Mouse (Mus musculus): ENCODE data around the gene Kirrel3.
A peak's percentile ranks its signal among the peaks of the same experiment; 100 is the strongest.

Gene Kirrel3

GRCm38 (mm10) chr9:34605486-34605885, 119.8 kb downstream of the Kirrel3 start:
- no peak for DNase-seq

GRCm38 (mm10) chr9:34607976-34608375, 122.3 kb downstream of the Kirrel3 start:
- no peak for DNase-seq

GRCm38 (mm10) chr9:34612886-34613769, 127.4 kb downstream of the Kirrel3 start:
- DNase-seq = no peak

GRCm38 (mm10) chr9:34618099-34618498, 132.4 kb downstream of the Kirrel3 start:
- no peak for DNase-seq

- DNase-seq = no peak
Measured at GRCm38 (mm10) chr9:34619913-34620312, 134.2 kb downstream of the Kirrel3 start.

- DNase-seq = no peak
Measured at GRCm38 (mm10) chr9:34623526-34623925, 137.8 kb downstream of the Kirrel3 start.

GRCm38 (mm10) chr9:34624021-34624420, 138.3 kb downstream of the Kirrel3 start:
- no peak for DNase-seq

- DNase-seq = no peak
Measured at GRCm38 (mm10) chr9:34628841-34629240, 143.1 kb downstream of the Kirrel3 start.

- DNase-seq = no peak
Measured at GRCm38 (mm10) chr9:34635696-34636095, 150.0 kb downstream of the Kirrel3 start.

GRCm38 (mm10) chr9:34643917-34644316, 158.2 kb downstream of the Kirrel3 start:
- no peak for DNase-seq

GRCm38 (mm10) chr9:34644392-34644791, 158.7 kb downstream of the Kirrel3 start:
- DNase-seq = no peak

- no peak for DNase-seq
Measured at GRCm38 (mm10) chr9:34646831-34647230, 161.1 kb downstream of the Kirrel3 start.

- no peak for DNase-seq
Measured at GRCm38 (mm10) chr9:34652278-34652677, 166.6 kb downstream of the Kirrel3 start.

- no peak for DNase-seq
Measured at GRCm38 (mm10) chr9:34653141-34653540, 167.4 kb downstream of the Kirrel3 start.

- DNase-seq = peak; percentile 13
Measured at GRCm38 (mm10) chr9:34660566-34660965, 174.9 kb downstream of the Kirrel3 start.

GRCm38 (mm10) chr9:34663412-34663811, 177.7 kb downstream of the Kirrel3 start:
- no peak for DNase-seq

GRCm38 (mm10) chr9:34665361-34666129, 179.9 kb downstream of the Kirrel3 start:
- DNase-seq = peak; percentile 8

- no peak for DNase-seq
Measured at GRCm38 (mm10) chr9:34667182-34667581, 181.5 kb downstream of the Kirrel3 start.

GRCm38 (mm10) chr9:34670906-34671305, 185.2 kb downstream of the Kirrel3 start:
- DNase-seq = no peak

GRCm38 (mm10) chr9:34686798-34687197, 201.1 kb downstream of the Kirrel3 start:
- DNase-seq = no peak

GRCm38 (mm10) chr9:34688358-34688757, 202.7 kb downstream of the Kirrel3 start:
- peak; percentile 5 for DNase-seq

- no peak for DNase-seq
Measured at GRCm38 (mm10) chr9:34689375-34689774, 203.7 kb downstream of the Kirrel3 start.

- DNase-seq = no peak
Measured at GRCm38 (mm10) chr9:34695646-34696045, 210.0 kb downstream of the Kirrel3 start.

All from lung, postnatal 10 days (tissue).